8 mouse cellular contexts compared by ENCODE assay signal in the genomic region with DNA sequence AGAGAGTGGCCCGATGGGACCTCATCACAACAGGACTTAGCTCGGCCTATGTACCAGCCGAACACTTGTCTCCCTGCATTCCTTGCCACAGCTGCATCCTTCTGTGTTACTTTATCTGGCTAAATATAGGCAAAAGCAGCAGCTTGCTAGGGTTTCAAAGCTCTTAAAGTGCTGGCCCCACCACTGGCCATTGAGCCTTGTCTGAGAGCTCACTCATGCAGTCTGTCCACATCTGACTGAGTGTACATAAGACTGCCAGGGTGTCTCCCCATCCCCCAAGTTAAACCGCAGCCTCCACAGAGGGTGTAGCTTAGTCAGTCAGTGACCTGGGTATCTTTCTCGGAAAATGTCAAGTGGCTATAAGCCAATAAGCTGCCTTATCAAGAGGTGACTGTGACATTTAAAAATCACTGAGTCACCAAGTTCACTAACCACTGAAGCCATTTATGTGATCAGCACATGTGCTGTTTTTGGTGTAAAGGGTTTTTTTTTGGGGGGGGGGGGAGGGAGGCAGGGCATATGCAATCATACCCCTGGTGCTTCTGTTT. TPM values are rescaled to one million over a fixed set of nuclear protein-coding genes. Genes with fewer than 3 reads are reported as not detected.
DNase-seq lines count a peak whose midpoint lies in the region; ATAC-seq and TF ChIP-seq lines count a peak whose summit lies in the region.

No protein-coding gene starts in this region.

- no peaks in the 10 kb centered on the region for H3K79me2 ChIP-seq in MEL (ENCODE audit: control insufficient read depth, insufficient read depth, low read length, poor library complexity)

- TF ChIP-seq POLR2A in MEL (IDR thresholded peaks at IDR 0.05; ENCODE audit: control insufficient read depth in 1 of 2, insufficient read depth in 1 of 2, low read depth in 1 of 2, low read length in 2 of 2, poor library complexity in 1 of 2) = peak in 1 of 2 experiments; percentile 38; a peak in 1 of 4 replicates

- ATAC-seq in kidney, embryonic 15.5 days (replicated peaks; ENCODE audit: low FRiP score) = peak; percentile 82
- ATAC-seq in heart, embryonic 13.5 days (ENCODE audit: extremely low read depth, insufficient number of reproducible peaks, low FRiP score, low TSS enrichment) = peak; percentile 77; the same call in 1 of the 2 replicates

- TF ChIP-seq EP300 in MEL (IDR thresholded peaks at IDR 0.05; ENCODE audit: low read depth in 1 of 2, low read length in 2 of 2) = peak; percentile 92 to 93

- H3K4me2 ChIP-seq in kidney, embryonic 15.5 days = no peak overlapping the region
- H3K4me2 ChIP-seq in heart, embryonic 13.5 days = peak overlapping the region; percentile 44

- no peak overlapping the region for H3K4me3 ChIP-seq in kidney, embryonic 15.5 days (replicated peaks)
- H3K4me3 ChIP-seq in MEL (ENCODE audit: control insufficient read depth in 1 of 2, insufficient read depth in 1 of 2, low read depth in 2 of 2, low read length in 2 of 2) = peak overlapping the region; percentile 21 to 42; a peak in 3 of 4 replicates
- H3K4me3 ChIP-seq in heart, embryonic 13.5 days = no peak overlapping the region
- H3K4me3 ChIP-seq in megakaryocyte, embryonic 14.5 days (replicated peaks) = peak overlapping the region; percentile 87
- H3K4me3 ChIP-seq in layer of hippocampus, adult 2 months = no peak overlapping the region

- DNase-seq in kidney, adult 18-20 months = no peak
- DNase-seq in MEL (ENCODE audit: low read depth, low spot score) = peak; percentile 92
- DNase-seq in neural tube, embryonic 10.5 days (ENCODE audit: extremely low spot score, low spot score) = no peak
- DNase-seq in layer of hippocampus, adult 2 months (ENCODE audit: low spot score in 2 of 2) = no peak
- DNase-seq in cerebellum, postnatal 4 days (ENCODE audit: low spot score in 2 of 2) = no peak

- H3K27ac ChIP-seq in kidney, embryonic 15.5 days = no peak overlapping the region
- H3K27ac ChIP-seq in MEL (ENCODE audit: control insufficient read depth, low read depth, low read length) = peak overlapping the region; percentile 89
- H3K27ac ChIP-seq in heart, embryonic 13.5 days (replicated peaks) = peak overlapping the region; percentile 73
- no peak overlapping the region for H3K27ac ChIP-seq in layer of hippocampus, adult 2 months

- no peak for TF ChIP-seq CTCF in MEL (IDR thresholded peaks at IDR 0.05 in 2 of 3, conservative IDR thresholded peaks at IDR 0.05 in 1 of 3; ENCODE audit: control insufficient read depth in 1 of 3, insufficient read depth in 1 of 3, low read depth in 2 of 3, low read length in 3 of 3, poor library complexity in 1 of 3, severe bottlenecking in 1 of 3)
- TF ChIP-seq CTCF in layer of hippocampus, adult 2 months (conservative IDR thresholded peaks at IDR 0.05) = no peak

- no peak overlapping the region for H3K9ac ChIP-seq in kidney, embryonic 15.5 days
- peak overlapping the region; percentile 50 for H3K9ac ChIP-seq in MEL (ENCODE audit: control insufficient read depth, low read depth, low read length, poor library complexity, severe bottlenecking)
- no peak overlapping the region for H3K9ac ChIP-seq in heart, embryonic 13.5 days

- no peaks in the 10 kb centered on the region for H3K27me3 ChIP-seq in kidney, embryonic 15.5 days
- H3K27me3 ChIP-seq in MEL (ENCODE audit: control insufficient read depth in 1 of 2, insufficient read depth in 2 of 2, low read length in 2 of 2) = no peaks in the 10 kb centered on the region
- H3K27me3 ChIP-seq in heart, embryonic 13.5 days (replicated peaks) = no peaks in the 10 kb centered on the region
- no peaks in the 10 kb centered on the region for H3K27me3 ChIP-seq in megakaryocyte, embryonic 14.5 days (replicated peaks)

- TF ChIP-seq RAD21 in MEL (IDR thresholded peaks at IDR 0.05; ENCODE audit: low read depth, low read length) = no peak

- H3K36me3 ChIP-seq in kidney, embryonic 15.5 days = no peaks in the 10 kb centered on the region
- peaks cover 0 to 44% of the 10 kb centered on the region in 2 experiments; a peak in 2 of 4 replicates for H3K36me3 ChIP-seq in MEL (ENCODE audit: control insufficient read depth in 1 of 2, insufficient read depth in 2 of 2, low read length in 2 of 2)
- H3K36me3 ChIP-seq in heart, embryonic 13.5 days = no peaks in the 10 kb centered on the region
- H3K36me3 ChIP-seq in megakaryocyte, embryonic 14.5 days (replicated peaks; ENCODE audit: low read length) = no peaks in the 10 kb centered on the region

- WGBS in kidney, embryonic 15.5 days = 50% methylated on average over 5 of the region's 5 CpGs
- WGBS in heart, embryonic 13.5 days = 16% methylated on average over 5 of the region's 5 CpGs

- H3K9me3 ChIP-seq in kidney, embryonic 15.5 days (replicated peaks) = no peaks in the 10 kb centered on the region
- H3K9me3 ChIP-seq in MEL (replicated peaks; ENCODE audit: insufficient read depth, low read length) = no peaks in the 10 kb centered on the region
- H3K9me3 ChIP-seq in heart, embryonic 13.5 days = no peaks in the 10 kb centered on the region
- no peaks in the 10 kb centered on the region for H3K9me3 ChIP-seq in megakaryocyte, embryonic 14.5 days

- H3K4me1 ChIP-seq in kidney, embryonic 15.5 days = peaks cover 9% of the 10 kb centered on the region; the same call in 1 of the 2 replicates
- peaks cover 12 to 33% of the 10 kb centered on the region in 2 experiments for H3K4me1 ChIP-seq in MEL (ENCODE audit: control insufficient read depth in 1 of 2, insufficient read depth in 2 of 2, low read length in 2 of 2)
- peaks cover 29% of the 10 kb centered on the region for H3K4me1 ChIP-seq in heart, embryonic 13.5 days
- peaks cover 86% of the 10 kb centered on the region for H3K4me1 ChIP-seq in megakaryocyte, embryonic 14.5 days

TF ChIP-seq in MEL, 35 proteins besides CTCF, POLR2A, EP300 and RAD21 (continues in another document):
- TF ChIP-seq SIN3A (IDR thresholded peaks at IDR 0.05; ENCODE audit: low read length) (peak; percentile 84), MAFK (IDR thresholded peaks at IDR 0.05; ENCODE audit: borderline replicate concordance, low read depth, low read length) (peak; percentile 76), POLR2AphosphoS5 (IDR thresholded peaks at IDR 0.05; ENCODE audit: borderline replicate concordance, low read depth, low read length) (no peak), MAZ (IDR thresholded peaks at IDR 0.05; ENCODE audit: low read depth, low read length) (peak; percentile 80), MXI1 (IDR thresholded peaks at IDR 0.05; ENCODE audit: low read depth, low read length) (0 out of 2 replicates have a peak, but pooled peaks have one; percentile 57), UBTF (IDR thresholded peaks at IDR 0.05; ENCODE audit: borderline replicate concordance, insufficient read depth, low read depth, low read length) (no peak), ELF1 (IDR thresholded peaks at IDR 0.05; ENCODE audit: low read depth, low read length) (no peak), MEF2A (IDR thresholded peaks at IDR 0.05; ENCODE audit: extremely low read depth, insufficient replicate concordance, low read depth, low read length, poor library complexity, severe bottlenecking) (peak; percentile 34; the same call in 1 of the 2 replicates), TCF12 (IDR thresholded peaks at IDR 0.05; ENCODE audit: low read depth, low read length) (peak; percentile 76), ZC3H11A (IDR thresholded peaks at IDR 0.05; ENCODE audit: low read depth, low read length) (no peak), KAT2A (conservative IDR thresholded peaks at IDR 0.05; ENCODE audit: low read depth, low read length) (0 out of 2 replicates have a peak, but pooled peaks have one; percentile 28), POLR2AphosphoS2 (IDR thresholded peaks at IDR 0.05; ENCODE audit: low read length) (no peak), GABPA (IDR thresholded peaks at IDR 0.05; ENCODE audit: low read depth, low read length) (no peak), E2F4 (IDR thresholded peaks at IDR 0.05; ENCODE audit: borderline replicate concordance, low read depth, low read length) (0 out of 2 replicates have a peak, but pooled peaks have one; percentile 28), GATA1 (IDR thresholded peaks at IDR 0.05; ENCODE audit: low read depth, low read length) (peak; percentile 90), TBP (IDR thresholded peaks at IDR 0.05; ENCODE audit: low read depth, low read length) (no peak), TAL1 (IDR thresholded peaks at IDR 0.05; ENCODE audit: low read length) (peak; percentile 43; the same call in 1 of the 2 replicates), NELFE (IDR thresholded peaks at IDR 0.05; ENCODE audit: low read depth, low read length) (0 out of 2 replicates have a peak, but pooled peaks have one; percentile 51), MYB (IDR thresholded peaks at IDR 0.05; ENCODE audit: low read depth, low read length) (0 out of 2 replicates have a peak, but pooled peaks have one; percentile 38), CHD2 (IDR thresholded peaks at IDR 0.05; ENCODE audit: low read length) (peak; percentile 79), ZNF384 (IDR thresholded peaks at IDR 0.05; ENCODE audit: low read depth, low read length) (peak; percentile 62), RCOR1 (IDR thresholded peaks at IDR 0.05; ENCODE audit: low read depth, low read length) (peak; percentile 91), ETS1 (IDR thresholded peaks at IDR 0.05; ENCODE audit: low read depth, low read length) (peak; percentile 96), NRF1 (IDR thresholded peaks at IDR 0.05; ENCODE audit: insufficient read depth, low read depth, low read length, poor library complexity, severe bottlenecking) (no peak), ZKSCAN1 (IDR thresholded peaks at IDR 0.05; ENCODE audit: low read depth, low read length) (no peak), MYC (IDR thresholded peaks at IDR 0.05; ENCODE audit: low read depth, low read length) (peak; percentile 88), CHD1 (IDR thresholded peaks at IDR 0.05; ENCODE audit: low read depth, low read length) (no peak), USF2 (IDR thresholded peaks at IDR 0.05; ENCODE audit: borderline replicate concordance in 1 of 2, insufficient read depth in 1 of 2, low read depth in 1 of 2, low read length in 2 of 2) (no peak), HCFC1 (IDR thresholded peaks at IDR 0.05; ENCODE audit: low read depth, low read length) (no peak), USF1 (IDR thresholded peaks at IDR 0.05; ENCODE audit: low read depth, low read length) (0 out of 2 replicates have a peak, but pooled peaks have one; percentile 10)

RNA-seq across cellular contexts. Expression of a gene that starts 59.2 kb away (rescaled TPM):
- polyA plus RNA-seq in kidney, embryonic 15.5 days (2015; fragmentation: Nextera tagmentation; extraction: Ambion mirVana) = 10.6 and 20.1 TPM in 2 replicates
- total RNA-seq in MEL (2012; rRNA removed) = 0.12 and 0.39 TPM in 2 replicates
- under 1 TPM in 1 of 2 experiments, not detected in 1; 0.70 TPM for polyA plus RNA-seq in MEL (2012; ENCODE audit: insufficient read depth in 1 of 2, insufficient read length in 2 of 2, low read depth in 1 of 2, low replicate concordance in 2 of 2, missing spikeins in 1 of 2)
- polyA plus RNA-seq in heart, embryonic 13.5 days (2015; fragmentation: Nextera tagmentation; extraction: Ambion mirVana) = 2.0 and 4.0 TPM in 2 replicates
- polyA plus RNA-seq in megakaryocyte, embryonic 14.5 days (2012; ENCODE audit: insufficient read depth, low replicate concordance) = 0.07 TPM in 1 of 2 replicates, not detected in the other
- 1 to 10 TPM; 1.5 TPM for total RNA-seq in layer of hippocampus, adult 2 months (2021)

Comparison
In these comparisons a context has a peak if more than half of its experiments do, and no peak if none do; other contexts are left out.
1. H3K27ac ChIP-seq: peak in MEL (single experiment) and heart, embryonic 13.5 days (single experiment); none in kidney, embryonic 15.5 days (single experiment) and layer of hippocampus, adult 2 months (single experiment).
2. H3K4me3 ChIP-seq: peak in MEL (2 of 2) and megakaryocyte, embryonic 14.5 days (single experiment); none in kidney, embryonic 15.5 days (single experiment), heart, embryonic 13.5 days (single experiment) and layer of hippocampus, adult 2 months (single experiment).